Mouse (Mus musculus): Measurements from ENCODE around the gene Slc39a11. TPM values are rescaled to one million over a fixed set of nuclear protein-coding genes. Genes with fewer than 3 reads are reported as not detected.
A peak's percentile ranks its signal among the peaks of the same experiment; 100 is the strongest.

Slc39a11 gene
- polyA plus RNA-seq, 1 experiment from 2014 or later = 22.4 TPM

- no peaks in the 10 kb centered on the region for H3K27me3 ChIP-seq
- TF ChIP-seq CTCF (IDR thresholded peaks at IDR 0.05) = peak; percentile 51
- CTCF ChIA-PET = no interaction called here
- in situ Hi-C loops (cut with MboI; ENCODE audit: low pct_unique_long_range_greater_than_20kb) = loop anchor here (25.0 kb wide), 2 partner anchors 833 to 1483 kb away; no protein-coding TSS in a partner anchor
- no peak for ATAC-seq
- POLR2A ChIA-PET = interaction anchor here (0.5 kb wide), 1 partner anchor 241 kb away, joined by 7 read pairs; no protein-coding TSS in a partner anchor
- no peak for DNase-seq (ENCODE audit: low read depth, low spot score)
Measured at GRCm38 (mm10) chr11:113645181-113645580, 4.7 kb downstream of the Slc39a11 start.

GRCm38 (mm10) chr11:113638680-113639079 is 11.2 kb downstream of the Slc39a11 start:
- TF ChIP-seq CTCF (IDR thresholded peaks at IDR 0.05) = no peak
- ATAC-seq (no peak), DNase-seq (ENCODE audit: low read depth, low spot score) (no peak)
- CTCF ChIA-PET = no interaction called here
- in situ Hi-C loops (cut with MboI; ENCODE audit: low pct_unique_long_range_greater_than_20kb) = loop anchor here (25.0 kb wide), 2 partner anchors 826 to 1476 kb away; no protein-coding TSS in a partner anchor
- H3K27me3 ChIP-seq = no peaks in the 10 kb centered on the region
- POLR2A ChIA-PET = no interaction called here

- no peaks in the 10 kb centered on the region for H3K27me3 ChIP-seq
- CTCF ChIA-PET = no interaction called here
- no peak for TF ChIP-seq CTCF (IDR thresholded peaks at IDR 0.05)
- ATAC-seq (no peak), DNase-seq (ENCODE audit: low read depth, low spot score) (no peak)
- POLR2A ChIA-PET = interaction anchor here (0.7 kb wide), 1 partner anchor 77 kb away, joined by 4 read pairs; no protein-coding TSS in a partner anchor
- in situ Hi-C loops (cut with MboI; ENCODE audit: low pct_unique_long_range_greater_than_20kb) = loop anchor here (5.0 to 25.0 kb wide), 4 partner anchors 337 to 1472 kb away; no protein-coding TSS in a partner anchor
Measured at GRCm38 (mm10) chr11:113634699-113635121, 15.2 kb downstream of the Slc39a11 start.

- ATAC-seq (no peak), DNase-seq (ENCODE audit: low read depth, low spot score) (no peak)
- no peak for TF ChIP-seq CTCF (IDR thresholded peaks at IDR 0.05)
- H3K27me3 ChIP-seq = no peaks in the 10 kb centered on the region
- in situ Hi-C loops (cut with MboI; ENCODE audit: low pct_unique_long_range_greater_than_20kb) = loop anchor here (5.0 to 25.0 kb wide), 4 partner anchors 336 to 1471 kb away; no protein-coding TSS in a partner anchor
- CTCF ChIA-PET = interaction anchor here (0.8 to 1.0 kb wide), 3 partner anchors 336 to 458 kb away, joined by 3 read pairs; no protein-coding TSS in a partner anchor
- POLR2A ChIA-PET = interaction anchor here (0.8 kb wide), 1 partner anchor 337 kb away, joined by 3 read pairs; no protein-coding TSS in a partner anchor
Measured at GRCm38 (mm10) chr11:113633398-113633797, 16.5 kb downstream of the Slc39a11 start.

- DNase-seq (ENCODE audit: low read depth, low spot score) (no peak), ATAC-seq (no peak)
- in situ Hi-C loops (cut with MboI; ENCODE audit: low pct_unique_long_range_greater_than_20kb) = loop anchor here (5.0 to 25.0 kb wide), 4 partner anchors 335 to 1470 kb away; no protein-coding TSS in a partner anchor
- CTCF ChIA-PET = interaction anchor here (3.0 kb wide), 1 partner anchor 335 kb away, joined by 16 read pairs; no protein-coding TSS in a partner anchor
- no peaks in the 10 kb centered on the region for H3K27me3 ChIP-seq
- no peak for TF ChIP-seq CTCF (IDR thresholded peaks at IDR 0.05)
- POLR2A ChIA-PET = no interaction called here
Measured at GRCm38 (mm10) chr11:113632303-113632702, 17.6 kb downstream of the Slc39a11 start.

GRCm38 (mm10) chr11:113631862-113632261 is 18.0 kb downstream of the Slc39a11 start:
- POLR2A ChIA-PET = interaction anchor here (0.7 kb wide), 1 partner anchor 339 kb away, joined by 5 read pairs; no protein-coding TSS in a partner anchor
- DNase-seq (ENCODE audit: low read depth, low spot score) = no peak
- no peak for ATAC-seq
- TF ChIP-seq CTCF (IDR thresholded peaks at IDR 0.05) = no peak
- CTCF ChIA-PET = interaction anchor here (1.0 to 3.0 kb wide), 3 partner anchors 306 to 457 kb away, joined by 3 to 19 read pairs (median 16); no protein-coding TSS in a partner anchor
- no peaks in the 10 kb centered on the region for H3K27me3 ChIP-seq
- in situ Hi-C loops (cut with MboI; ENCODE audit: low pct_unique_long_range_greater_than_20kb) = loop anchor here (5.0 to 25.0 kb wide), 4 partner anchors 335 to 1470 kb away; no protein-coding TSS in a partner anchor

- DNase-seq (ENCODE audit: low read depth, low spot score) = no peak
- POLR2A ChIA-PET = interaction anchor here (0.7 to 0.9 kb wide), 2 partner anchors 19 to 338 kb away, joined by 4 to 5 read pairs; no protein-coding TSS in a partner anchor
- TF ChIP-seq CTCF (IDR thresholded peaks at IDR 0.05) = no peak
- in situ Hi-C loops (cut with MboI; ENCODE audit: low pct_unique_long_range_greater_than_20kb) = loop anchor here (5.0 to 25.0 kb wide), 4 partner anchors 334 to 1469 kb away; no protein-coding TSS in a partner anchor
- CTCF ChIA-PET = interaction anchor here (1.0 to 3.0 kb wide), 6 partner anchors 13 to 457 kb away, joined by 3 to 19 read pairs (median 4); no protein-coding TSS in a partner anchor
- no peaks in the 10 kb centered on the region for H3K27me3 ChIP-seq
- no peak for ATAC-seq
Measured at GRCm38 (mm10) chr11:113631302-113631701, 18.6 kb downstream of the Slc39a11 start.

GRCm38 (mm10) chr11:113630642-113631041 is 19.2 kb downstream of the Slc39a11 start:
- POLR2A ChIA-PET = interaction anchor here (0.9 kb wide), 1 partner anchor 18 kb away, joined by 4 read pairs; no protein-coding TSS in a partner anchor
- CTCF ChIA-PET = interaction anchor here (0.9 to 3.0 kb wide), 10 partner anchors 13 to 456 kb away, joined by 3 to 19 read pairs (median 3); no protein-coding TSS in a partner anchor
- H3K27me3 ChIP-seq = no peaks in the 10 kb centered on the region
- in situ Hi-C loops (cut with MboI; ENCODE audit: low pct_unique_long_range_greater_than_20kb) = loop anchor here (5.0 to 25.0 kb wide), 4 partner anchors 333 to 1468 kb away; no protein-coding TSS in a partner anchor
- DNase-seq (ENCODE audit: low read depth, low spot score) (no peak), ATAC-seq (no peak)
- peak; percentile 57 for TF ChIP-seq CTCF (IDR thresholded peaks at IDR 0.05)

- POLR2A ChIA-PET = no interaction called here
- no peak for DNase-seq (ENCODE audit: low read depth, low spot score)
Measured at GRCm38 (mm10) chr11:113627785-113628184, 22.1 kb downstream of the Slc39a11 start.

GRCm38 (mm10) chr11:113625437-113625836 is 24.4 kb downstream of the Slc39a11 start:
- ATAC-seq (no peak), DNase-seq (ENCODE audit: low read depth, low spot score) (no peak)
- H3K27me3 ChIP-seq = no peaks in the 10 kb centered on the region
- TF ChIP-seq CTCF (IDR thresholded peaks at IDR 0.05) = no peak
- POLR2A ChIA-PET = no interaction called here
- in situ Hi-C loops (cut with MboI; ENCODE audit: low pct_unique_long_range_greater_than_20kb) = loop anchor here (5.0 to 25.0 kb wide), 4 partner anchors 133 to 1463 kb away; no protein-coding TSS in a partner anchor
- CTCF ChIA-PET = no interaction called here

More at GRCm38 (mm10) chr11:113627785-113628184, 22.1 kb downstream of the Slc39a11 start:
- CTCF ChIA-PET = interaction anchor here (1.0 to 2.0 kb wide), 11 partner anchors 8 to 454 kb away, joined by 3 to 11 read pairs (median 4); partner anchors contain the start of gene Sstr2
- in situ Hi-C loops (cut with MboI; ENCODE audit: low pct_unique_long_range_greater_than_20kb) = loop anchor here (5.0 to 25.0 kb wide), 4 partner anchors 135 to 1465 kb away; no protein-coding TSS in a partner anchor
- no peak for ATAC-seq
- TF ChIP-seq CTCF (IDR thresholded peaks at IDR 0.05) = no peak
- H3K27me3 ChIP-seq = no peaks in the 10 kb centered on the region
